Mouse (Mus musculus) midbrain, embryonic 14.5 days (tissue): Measurements from ENCODE around the gene Pdgfc. TPM values are rescaled to one million over a fixed set of nuclear protein-coding genes. Genes with fewer than 3 reads are reported as not detected.

Experiments
- ATAC-seq: fragments of 200-750 bp; cut with Nextera tagmentation; 2 replicates; pipeline ENCODE4 v1.8.0; 2017; ENCODE audit warnings: moderate number of reproducible peaks, moderate library complexity; ENCODE audit not compliant: low FRiP score, low TSS enrichment
- DNase-seq: peaks from one replicate; pipeline ENCODE4 v3.0.0-alpha.2; 2015
- H3K27ac ChIP-seq: fragments of 300-500 bp; sonication (generic); replicated peaks from 2 replicates; pipeline ENCODE4 v1.5.1; 2014; ENCODE audit warnings: mild to moderate bottlenecking, low read depth, low read length, moderate library complexity
- H3K27me3 ChIP-seq: fragments of 300-500 bp; sonication (generic); 2 replicates; pipeline ENCODE4 v1.6.1; 2014; ENCODE audit warnings: low read length, control low read depth, mixed read lengths; ENCODE audit not compliant: control insufficient read depth, insufficient read depth
- H3K36me3 ChIP-seq: fragments of 300-500 bp; sonication (generic); 2 replicates; pipeline ENCODE4 v1.6.1; 2014; ENCODE audit warnings: low read length, control low read depth; ENCODE audit not compliant: control insufficient read depth, insufficient read depth
- H3K4me1 ChIP-seq: fragments of 300-500 bp; sonication (generic); 2 replicates; pipeline ENCODE4 v1.6.1; 2014; ENCODE audit warnings: mild to moderate bottlenecking, antibody characterized with exemption, low read length, control low read depth; ENCODE audit not compliant: control insufficient read depth, insufficient read depth
- H3K4me2 ChIP-seq: fragments of 300-500 bp; sonication (generic); 2 replicates; pipeline ENCODE4 v1.6.1; 2014; ENCODE audit warnings: mild to moderate bottlenecking, low read length, moderate library complexity
- H3K4me3 ChIP-seq: fragments of 300-500 bp; sonication (generic); replicated peaks from 2 replicates; pipeline ENCODE4 v1.5.1; 2014; ENCODE audit warnings: low read depth, low read length
- H3K9ac ChIP-seq: fragments of 300-500 bp; sonication (generic); replicated peaks from 2 replicates; pipeline ENCODE4 v1.6.1; 2014; ENCODE audit warnings: mild to moderate bottlenecking, low read length, moderate library complexity
- H3K9me3 ChIP-seq: fragments of 300-500 bp; sonication (generic); 2 replicates; pipeline ENCODE4 v1.6.1; 2016; ENCODE audit warnings: low read length, control low read depth, mixed read lengths; ENCODE audit not compliant: control insufficient read depth
- WGBS: fragments of 180-500 bp; shearing (Covaris S2); extraction: QIAGEN DNeasy Blood & Tissue Kit; methylation state at CpG from one replicate; pipeline ENCODE4 v1.1.7; 2014; 5-methylcytosine and 5-hydroxymethylcytosine counted together
- polyA plus RNA-seq: library from polyadenylated mRNA; unstranded; fragments of >200 nt; fragmentation: Nextera tagmentation; extraction: Ambion mirVana; gene quantifications from 2 replicates; pipeline ENCODE4 v1.2.1, GENCODE M21; 2014

Gene Pdgfc
- polyA plus RNA-seq, 1 experiment from 2014 or later = 6.3 TPM

GRCm38 (mm10) chr3:81037312-81037859, 1.2 kb downstream of the Pdgfc start:
- Histone ChIP-seq H3K4me3 (peak overlapping the region; percentile 75), H3K4me1 (peaks cover 12% of the 10 kb centered on the region; the same call in 1 of the 2 replicates), H3K9me3 (no peaks in the 10 kb centered on the region), H3K9ac (peak overlapping the region; percentile 68), H3K27me3 (no peaks in the 10 kb centered on the region), H3K36me3 (no peaks in the 10 kb centered on the region), H3K27ac (peak overlapping the region; percentile 70; the same call in 1 of the 2 replicates), H3K4me2 (peak overlapping the region; percentile 96)
- ATAC-seq (peak; percentile 62), DNase-seq (peak; percentile 74)
- under 1% methylated on average over 34 of the region's 34 CpGs for WGBS

GRCm38 (mm10) chr3:81039131-81039653, 3.0 kb downstream of the Pdgfc start:
- Histone ChIP-seq H3K9me3 (no peaks in the 10 kb centered on the region), H3K9ac (no peak overlapping the region), H3K27me3 (no peaks in the 10 kb centered on the region), H3K36me3 (no peaks in the 10 kb centered on the region), H3K4me2 (peak overlapping the region; percentile 96), H3K4me1 (peaks cover 12% of the 10 kb centered on the region; the same call in 1 of the 2 replicates), H3K27ac (no peak overlapping the region), H3K4me3 (no peak overlapping the region)
- 62% methylated on average over 2 of the region's 2 CpGs for WGBS
- no peak for ATAC-seq
- DNase-seq = peak; percentile 81

- DNase-seq = peak; percentile 46
- Histone ChIP-seq H3K27me3 (no peaks in the 10 kb centered on the region), H3K9me3 (no peaks in the 10 kb centered on the region), H3K4me1 (0 out of 2 replicates have a peak, but pooled peaks cover 5% of the 10 kb centered on the region), H3K9ac (no peak overlapping the region), H3K36me3 (no peaks in the 10 kb centered on the region), H3K4me3 (no peak overlapping the region), H3K27ac (no peak overlapping the region), H3K4me2 (no peak overlapping the region)
- peak; percentile 78; the same call in 1 of the 2 replicates for ATAC-seq
- WGBS = 51% methylated on average over 2 of the region's 2 CpGs
Observed at GRCm38 (mm10) chr3:81044653-81045343, 8.6 kb downstream of the Pdgfc start.

- H3K27ac ChIP-seq = no peak overlapping the region
- ATAC-seq = peak; percentile 65; the same call in 1 of the 2 replicates
Observed at GRCm38 (mm10) chr3:81045344-81046050, 9.3 kb downstream of the Pdgfc start.

GRCm38 (mm10) chr3:81046652-81047607, 10.7 kb downstream of the Pdgfc start:
- Histone ChIP-seq H3K36me3 (no peaks in the 10 kb centered on the region), H3K4me1 (0 out of 2 replicates have a peak, but pooled peaks cover 5% of the 10 kb centered on the region), H3K27me3 (no peaks in the 10 kb centered on the region), H3K9ac (no peak overlapping the region), H3K27ac (no peak overlapping the region), H3K4me2 (no peak overlapping the region), H3K4me3 (no peak overlapping the region), H3K9me3 (no peaks in the 10 kb centered on the region)
- ATAC-seq = no peak
- no peak for DNase-seq
- WGBS = 86% methylated on average over 10 of the region's 10 CpGs

More at GRCm38 (mm10) chr3:81045344-81046050, 9.3 kb downstream of the Pdgfc start:
- WGBS = 30% methylated on average over 5 of the region's 5 CpGs
- Histone ChIP-seq H3K27me3 (no peaks in the 10 kb centered on the region), H3K4me3 (no peak overlapping the region), H3K9ac (no peak overlapping the region), H3K4me2 (no peak overlapping the region), H3K36me3 (no peaks in the 10 kb centered on the region), H3K4me1 (0 out of 2 replicates have a peak, but pooled peaks cover 5% of the 10 kb centered on the region), H3K9me3 (no peaks in the 10 kb centered on the region)
- no peak for DNase-seq

GRCm38 (mm10) chr3:81051522-81051921, 15.3 kb downstream of the Pdgfc start:
- no peaks in the 10 kb centered on the region for H3K27me3 ChIP-seq

GRCm38 (mm10) chr3:81052422-81052821, 16.2 kb downstream of the Pdgfc start:
- no peak for ATAC-seq
- H3K9ac ChIP-seq = no peak overlapping the region
- WGBS = 88% methylated on average over 6 of the region's 6 CpGs
- DNase-seq = no peak
- H3K9me3 ChIP-seq = no peaks in the 10 kb centered on the region
- no peak overlapping the region for H3K4me2 ChIP-seq
- H3K27ac ChIP-seq = no peak overlapping the region
- H3K36me3 ChIP-seq = no peaks in the 10 kb centered on the region
- no peaks in the 10 kb centered on the region for H3K27me3 ChIP-seq
- H3K4me3 ChIP-seq = no peak overlapping the region
- H3K4me1 ChIP-seq = no peaks in the 10 kb centered on the region

More at GRCm38 (mm10) chr3:81051522-81051921, 15.3 kb downstream of the Pdgfc start:
- Histone ChIP-seq H3K9ac (no peak overlapping the region), H3K36me3 (no peaks in the 10 kb centered on the region), H3K4me2 (no peak overlapping the region), H3K27ac (no peak overlapping the region), H3K4me1 (no peaks in the 10 kb centered on the region), H3K9me3 (no peaks in the 10 kb centered on the region), H3K4me3 (no peak overlapping the region)
- DNase-seq = no peak
- ATAC-seq = no peak

- Histone ChIP-seq H3K27ac (no peak overlapping the region), H3K27me3 (no peaks in the 10 kb centered on the region), H3K4me2 (no peak overlapping the region), H3K9ac (no peak overlapping the region), H3K4me3 (no peak overlapping the region), H3K9me3 (no peaks in the 10 kb centered on the region), H3K4me1 (no peaks in the 10 kb centered on the region; the same call in 1 of the 2 replicates), H3K36me3 (no peaks in the 10 kb centered on the region)
- ATAC-seq (no peak), DNase-seq (no peak)
Observed at GRCm38 (mm10) chr3:81054074-81054473, 17.9 kb downstream of the Pdgfc start.
